Mouse (Mus musculus) common myeloid progenitor, adult 5-6 weeks (primary cell): ENCODE results near the gene Nav3. TPM values are rescaled to one million over a fixed set of nuclear protein-coding genes. Genes with fewer than 3 reads are reported as not detected.

Source experiments
- ATAC-seq: replicated peaks from 2 replicates; pipeline ENCODE4 v1.8.0; 2016; ENCODE audit warnings: low read depth, mild to moderate bottlenecking, moderate TSS enrichment, inconsistent platforms; ENCODE audit not compliant: poor library complexity, severe bottlenecking
- total RNA-seq: library from RNA; stranded (forward); fragments of 200-1000, 187-1606 nt; gene quantifications from 2 replicates; pipeline ENCODE4 v1.2.3, GENCODE M21; 2017

Gene Nav3
- total RNA-seq, 1 experiment from 2014 or later: not detected

- no peak for ATAC-seq
These were observed 505.7 kb downstream of the Nav3 start for GRCm38 (mm10) chr10:109950296-109950695.

- ATAC-seq: no peak
These were observed 526.7 kb downstream of the Nav3 start for GRCm38 (mm10) chr10:109929319-109929622.

DNA sequence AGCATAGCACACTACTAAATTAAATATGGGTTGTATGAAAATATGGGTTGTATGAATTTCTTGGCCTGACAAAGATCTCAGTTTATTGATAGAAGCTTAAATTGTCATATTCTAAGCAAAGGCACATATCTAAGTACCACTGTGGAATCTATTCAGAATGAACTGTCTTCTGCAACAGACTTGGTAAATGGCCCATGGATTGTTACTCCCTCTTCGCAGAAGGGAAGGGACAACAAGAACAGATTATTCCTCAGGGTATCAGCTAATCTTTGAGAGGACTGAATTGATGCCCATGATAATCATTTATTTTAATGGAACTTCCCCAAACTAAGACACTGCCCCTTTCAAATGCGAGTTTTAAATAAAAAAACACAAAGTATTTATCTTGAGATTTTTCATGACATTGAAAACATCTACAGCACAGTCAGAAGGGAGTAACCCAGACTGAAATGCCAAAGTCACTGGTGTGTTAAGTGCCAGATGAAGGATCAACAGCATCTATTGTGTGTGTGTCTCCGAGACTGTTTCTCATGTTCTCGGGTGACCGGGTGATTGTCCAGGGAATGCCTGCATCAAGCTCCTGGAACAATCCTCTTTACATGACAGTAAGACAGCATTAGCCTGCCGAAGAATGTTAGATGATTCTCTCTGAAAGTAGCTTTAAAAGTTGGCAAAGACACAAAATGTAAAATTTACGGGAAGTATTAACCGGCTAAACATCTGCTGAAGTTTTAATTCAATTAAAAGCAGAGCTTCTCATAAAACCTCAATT lies 527.3 kb downstream of the Nav3 start:
- no peak for ATAC-seq

GRCm38 (mm10) chr10:109926149-109926548 lies 529.9 kb downstream of the Nav3 start:
- peak; percentile 66 for ATAC-seq

DNA sequence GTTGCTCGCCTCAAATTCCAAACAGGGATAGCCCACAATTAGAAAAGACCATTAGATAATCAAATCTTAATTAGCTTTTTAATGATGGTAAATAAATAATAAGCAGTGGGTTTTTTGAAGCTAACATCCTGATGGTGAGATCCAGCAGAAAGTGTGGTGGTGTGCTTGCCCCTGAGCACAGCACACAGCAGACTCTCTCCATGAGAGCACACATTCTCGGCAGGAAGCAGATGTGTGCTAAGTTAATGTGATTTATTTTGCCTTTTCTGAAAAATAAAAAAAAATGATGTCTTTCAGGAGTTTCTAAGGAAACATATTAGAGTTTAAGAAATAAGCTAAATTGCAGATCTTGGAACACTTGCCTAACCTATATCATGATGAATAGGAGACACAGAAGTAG lies 531.9 kb downstream of the Nav3 start:
- ATAC-seq: no peak

DNA sequence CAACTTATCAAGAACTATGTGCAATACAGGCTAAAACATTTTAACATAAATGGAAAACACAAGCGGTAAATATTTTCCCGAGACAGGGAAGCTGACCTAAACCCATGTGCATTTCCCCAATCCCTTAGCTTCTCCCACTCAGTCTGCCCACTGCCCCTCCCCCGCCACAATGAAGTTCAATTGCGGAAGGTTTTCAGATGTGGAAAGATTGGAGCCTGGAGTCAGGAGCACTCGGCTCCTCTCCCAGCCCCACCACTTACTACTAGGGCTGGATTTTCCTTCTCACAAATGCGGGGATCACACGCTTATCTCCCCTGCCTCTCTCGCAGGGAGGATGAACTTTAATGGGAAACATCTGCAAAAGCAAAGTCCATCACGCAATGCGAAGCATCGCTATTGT lies 534.6 kb downstream of the Nav3 start:
- ATAC-seq: no peak

GRCm38 (mm10) chr10:109920607-109921187 lies 535.3 kb downstream of the Nav3 start:
- peak; percentile 98 for ATAC-seq

- ATAC-seq: no peak
These were observed 536.5 kb downstream of the Nav3 start for GRCm38 (mm10) chr10:109919515-109919914.

GRCm38 (mm10) chr10:109907206-109907605 lies 548.8 kb downstream of the Nav3 start:
- ATAC-seq: no peak

GRCm38 (mm10) chr10:109906413-109906785 lies 549.6 kb downstream of the Nav3 start:
- no peak for ATAC-seq

DNA sequence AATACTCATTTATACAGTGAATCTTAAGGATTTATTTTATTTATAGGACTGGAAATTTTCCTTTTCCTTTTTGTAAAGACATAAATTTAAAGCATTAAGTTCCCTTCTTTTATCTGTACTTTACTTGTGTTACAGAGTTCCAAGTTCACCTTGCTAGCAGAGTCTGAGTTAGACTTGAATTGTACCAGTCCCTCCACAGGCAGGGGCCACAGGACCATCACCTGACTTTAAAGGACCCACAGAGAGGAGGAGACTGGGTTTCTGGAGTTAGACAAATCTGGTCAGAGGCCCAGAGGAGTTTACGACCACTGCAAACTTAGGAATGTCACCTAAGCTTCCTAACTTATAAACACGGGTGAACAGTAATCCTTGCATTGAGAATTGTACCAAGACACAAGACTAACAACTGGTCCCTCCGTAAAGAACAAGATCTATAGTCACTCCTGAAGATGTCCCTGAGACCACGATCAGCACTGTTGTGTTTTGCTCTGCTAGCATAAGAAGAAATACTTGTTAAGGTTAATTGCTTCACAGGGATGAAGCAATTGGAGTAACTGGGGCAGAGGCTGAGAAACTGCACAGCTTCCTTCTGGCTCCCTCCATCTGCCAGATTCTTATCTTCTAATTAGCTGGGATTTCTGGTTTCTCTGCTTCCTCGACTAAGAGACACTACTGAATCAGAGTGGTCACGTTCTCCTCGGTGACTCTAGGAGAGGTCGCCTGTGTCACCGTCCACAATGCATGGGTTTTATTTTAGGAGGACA lies 550.2 kb downstream of the Nav3 start:
- ATAC-seq: no peak

DNA sequence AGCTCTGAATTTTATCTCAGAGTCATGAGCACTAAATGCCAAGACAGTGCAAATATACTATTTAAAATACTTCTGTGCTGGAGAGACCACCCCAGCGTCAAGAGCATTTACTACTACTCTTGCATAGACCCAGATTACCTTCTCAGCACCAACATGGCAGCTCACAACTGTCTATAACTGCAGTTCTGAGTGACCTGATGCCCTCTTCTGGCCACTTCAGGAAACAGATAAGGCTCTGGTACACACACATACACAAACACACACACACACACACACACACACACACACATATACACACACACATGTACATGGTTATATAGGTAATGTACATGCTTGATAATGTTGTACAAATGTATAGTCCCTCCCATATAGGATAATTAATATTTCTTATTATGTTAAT lies 551.2 kb downstream of the Nav3 start:
- no peak for ATAC-seq

- no peak for ATAC-seq
These were observed 552.1 kb downstream of the Nav3 start for GRCm38 (mm10) chr10:109903701-109904555.

- ATAC-seq: no peak
These were observed 552.8 kb downstream of the Nav3 start for GRCm38 (mm10) chr10:109903241-109903640.

DNA sequence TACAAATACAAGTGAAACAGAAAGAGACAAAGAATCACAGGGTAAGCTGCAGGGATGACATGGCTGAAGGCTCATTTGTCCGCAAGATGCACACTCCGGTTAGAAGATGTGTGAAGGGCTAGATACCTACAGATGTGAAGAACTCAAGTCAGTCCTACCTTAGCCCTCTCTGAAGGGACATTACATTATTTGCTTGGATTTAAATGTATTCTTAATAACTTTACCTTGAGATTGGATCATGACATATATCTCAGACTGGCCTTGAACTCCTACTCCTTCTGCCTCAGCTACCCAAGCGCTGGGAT lies 566.9 kb downstream of the Nav3 start:
- no peak for ATAC-seq

DNA sequence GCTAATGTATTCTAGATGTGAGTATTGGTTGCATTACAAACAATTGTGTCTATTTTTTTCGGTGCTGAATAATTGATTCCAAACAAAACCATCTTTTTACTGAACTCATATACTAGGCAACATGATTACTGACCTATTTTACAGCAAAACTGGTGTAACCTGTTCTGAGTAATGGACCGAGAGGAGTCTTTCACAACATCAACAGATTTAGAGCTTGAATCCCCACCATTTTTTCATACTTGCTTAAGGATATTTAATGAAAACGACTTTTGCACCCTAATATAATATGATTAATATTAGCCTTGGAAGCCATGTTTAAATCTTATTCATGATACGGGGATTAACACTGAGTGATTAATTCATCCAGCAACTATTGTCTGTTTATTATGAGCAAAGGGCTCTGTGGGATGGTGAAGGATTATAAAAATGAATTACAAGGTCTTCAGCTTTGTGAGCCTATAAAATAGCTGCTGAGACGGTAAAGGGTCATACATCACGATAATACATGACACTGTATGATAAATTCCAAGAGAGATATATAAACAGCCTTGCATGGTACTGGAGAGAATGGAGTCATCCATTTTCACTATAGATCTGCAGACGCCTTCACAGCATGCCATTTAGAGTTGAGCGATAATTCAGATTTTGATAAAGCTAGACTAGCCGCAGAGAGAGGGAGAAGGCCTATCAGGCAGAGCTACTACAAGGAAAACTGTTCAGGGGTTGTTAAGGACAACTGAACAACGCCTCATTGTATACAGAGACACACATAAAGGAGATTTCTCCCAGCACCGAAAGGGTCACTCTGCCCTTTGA lies 567.4 kb downstream of the Nav3 start:
- no peak for ATAC-seq

GRCm38 (mm10) chr10:109887160-109887559 lies 568.8 kb downstream of the Nav3 start:
- ATAC-seq: no peak

- no peak for ATAC-seq
These were observed 579.9 kb downstream of the Nav3 start for GRCm38 (mm10) chr10:109876107-109876506.

- no peak for ATAC-seq
These were observed 580.6 kb downstream of the Nav3 start for GRCm38 (mm10) chr10:109875312-109875830.
